Mouse (Mus musculus) midbrain, embryonic 13.5 days (tissue): ENCODE data around the gene Plpp2. TPM values are rescaled to one million over a fixed set of nuclear protein-coding genes. Genes with fewer than 3 reads are reported as not detected.

Source experiments
- ATAC-seq: fragments of 200-750 bp; cut with Nextera tagmentation; 2 replicates; pipeline ENCODE4 v1.8.0; 2017; ENCODE audit warnings: mild to moderate bottlenecking, moderate TSS enrichment, moderate library complexity
- H3K27ac ChIP-seq: fragments of 300-500 bp; sonication (generic); 2 replicates; pipeline ENCODE4 v1.5.1; 2015; ENCODE audit warnings: inconsistent platforms, mild to moderate bottlenecking, moderate library complexity
- H3K27me3 ChIP-seq: fragments of 300-500 bp; sonication (generic); 2 replicates; pipeline ENCODE4 v1.6.1; 2015; ENCODE audit warnings: mild to moderate bottlenecking, inconsistent platforms
- H3K36me3 ChIP-seq: fragments of 300-500 bp; sonication (generic); 2 replicates; pipeline ENCODE4 v1.6.1; 2015; ENCODE audit warnings: mild to moderate bottlenecking, inconsistent platforms
- H3K4me1 ChIP-seq: fragments of 300-500 bp; sonication (generic); replicated peaks from 2 replicates; pipeline ENCODE4 v1.6.1; 2015; ENCODE audit warnings: inconsistent platforms
- H3K4me2 ChIP-seq: fragments of 300-500 bp; sonication (generic); replicated peaks from 2 replicates; pipeline ENCODE4 v1.6.1; 2015; ENCODE audit warnings: moderate library complexity, mild to moderate bottlenecking, inconsistent platforms
- H3K4me3 ChIP-seq: fragments of 300-500 bp; sonication (generic); replicated peaks from 2 replicates; pipeline ENCODE4 v1.5.1; 2015; ENCODE audit warnings: mild to moderate bottlenecking, inconsistent platforms
- H3K9ac ChIP-seq: fragments of 300-500 bp; sonication (generic); replicated peaks from 2 replicates; pipeline ENCODE4 v1.6.1; 2015; ENCODE audit warnings: mild to moderate bottlenecking, inconsistent platforms
- H3K9me3 ChIP-seq: fragments of 300-500 bp; sonication (generic); 2 replicates; pipeline ENCODE4 v1.6.1; 2016; ENCODE audit warnings: mild to moderate bottlenecking, inconsistent platforms
- WGBS: fragments of 180-500 bp; shearing (Covaris S2); methylation state at CpG from one replicate; pipeline ENCODE4 v1.1.7; 2015; 5-methylcytosine and 5-hydroxymethylcytosine counted together
- polyA plus RNA-seq: library from polyadenylated mRNA; unstranded; fragments of >200 nt; fragmentation: Nextera tagmentation; extraction: Ambion mirVana; gene quantifications from 2 replicates; pipeline ENCODE4 v1.2.1, GENCODE M21; 2015

Gene Plpp2
- polyA plus RNA-seq: 9.5 and 10.5 TPM in 2 replicates

DNA sequence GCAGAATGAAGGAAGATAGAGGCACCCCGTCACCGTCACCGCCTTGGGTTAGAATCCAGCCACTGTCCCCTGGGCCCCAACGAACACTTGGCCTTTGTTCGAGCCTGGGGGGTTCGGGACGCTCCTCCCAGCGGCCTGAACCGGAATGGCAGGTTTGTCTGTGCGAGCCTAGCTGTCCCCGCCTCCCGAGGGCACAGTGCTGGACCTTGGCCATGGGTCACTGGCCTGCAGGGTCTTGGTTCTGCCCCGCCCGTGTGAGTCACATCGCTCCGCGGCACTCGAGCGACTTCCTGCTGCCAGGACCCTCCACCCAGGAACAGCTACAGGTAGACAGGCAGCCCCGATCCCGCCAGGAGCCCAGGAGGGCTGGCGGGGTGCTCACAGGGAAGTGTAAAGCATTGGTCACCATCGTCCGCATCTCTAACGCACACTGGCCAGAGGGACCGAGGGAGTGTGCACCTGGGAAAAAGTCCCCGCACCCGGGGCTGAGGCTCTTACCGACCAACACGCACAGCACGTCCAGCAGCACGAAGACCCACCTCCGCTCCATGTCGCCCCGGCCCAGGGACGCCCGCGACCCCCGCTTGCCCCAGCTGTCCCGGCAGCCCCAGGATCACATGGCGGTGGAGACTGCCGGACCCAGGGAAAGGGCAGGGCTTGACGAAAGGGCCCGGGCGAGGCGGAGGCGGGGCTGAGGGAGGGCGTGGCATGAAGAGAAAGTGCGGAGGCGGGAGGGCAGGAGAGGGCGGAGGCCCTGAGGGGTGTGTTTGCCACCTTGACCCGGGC lies at the start of gene Plpp2:
Gene Plpp2 (minus strand): TSS at position 671 of the 786 bp plus-strand sequence.
- peaks cover 15% of the 10 kb centered on the region for H3K4me1 ChIP-seq
- peak within 1 kb of the TSS; percentile 70 for H3K9ac ChIP-seq
- H3K27ac ChIP-seq: no peak within 1 kb of the TSS
- ATAC-seq: peak; percentile 74
- no peaks in the 10 kb centered on the region for H3K9me3 ChIP-seq
- H3K4me2 ChIP-seq: peak within 1 kb of the TSS; percentile 93
- H3K27me3 ChIP-seq: peaks cover 12% of the 10 kb centered on the region
- under 1% methylated on average over 51 of the region's 52 CpGs for WGBS
- peaks cover 6% of the 10 kb centered on the region for H3K36me3 ChIP-seq
- peak within 1 kb of the TSS; percentile 59 for H3K4me3 ChIP-seq

DNA sequence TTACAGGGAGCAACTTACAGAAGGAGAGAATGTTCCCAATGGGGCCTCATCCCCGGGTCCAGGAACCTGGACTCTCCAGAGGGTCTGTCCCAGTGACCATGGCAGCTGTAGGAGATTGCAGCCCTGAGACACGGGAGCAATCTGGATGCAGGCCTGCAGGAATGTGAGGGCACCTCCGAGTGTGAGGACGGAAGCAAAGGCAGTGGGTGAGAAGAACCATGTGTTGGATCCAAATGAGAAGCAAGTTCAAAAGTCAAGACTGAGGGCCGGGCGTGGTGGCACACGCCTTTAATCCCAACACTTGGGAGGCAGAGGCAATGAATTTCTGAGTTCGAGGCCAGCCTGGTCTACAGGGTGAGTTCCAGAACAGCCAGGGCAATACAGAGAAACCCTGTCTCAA lies 47.9 kb upstream of the Plpp2 start:
- Histone ChIP-seq H3K27ac (no peak overlapping the region), H3K4me2 (no peak overlapping the region), H3K4me3 (no peak overlapping the region), H3K27me3 (no peaks in the 10 kb centered on the region), H3K36me3 (no peaks in the 10 kb centered on the region), H3K9ac (no peak overlapping the region), H3K9me3 (0 out of 2 replicates have a peak, but pooled peaks cover 3% of the 10 kb centered on the region), H3K4me1 (no peaks in the 10 kb centered on the region)
- no peak for ATAC-seq
- 89% methylated on average over 8 of the region's 8 CpGs for WGBS

DNA sequence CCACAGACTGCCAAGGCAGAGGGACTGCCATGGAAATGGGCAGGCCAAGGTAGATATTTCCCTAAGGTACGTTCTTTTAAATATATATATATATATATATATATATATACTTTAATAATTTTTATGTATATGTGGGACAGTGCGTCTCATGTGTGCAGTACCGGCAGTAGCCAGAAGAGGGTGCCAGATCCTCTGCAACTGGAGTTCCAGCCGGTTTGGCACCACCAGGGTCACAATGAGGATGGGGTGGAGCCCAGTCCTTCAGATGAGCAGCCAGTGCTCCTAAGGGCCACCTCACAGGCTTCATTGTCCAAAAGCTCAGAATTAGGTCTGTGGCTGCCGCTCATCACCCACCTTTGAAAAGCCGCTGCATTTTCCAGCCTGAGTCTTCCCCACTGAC lies 47.2 kb upstream of the Plpp2 start:
- Histone ChIP-seq H3K4me3 (no peak overlapping the region), H3K36me3 (no peaks in the 10 kb centered on the region), H3K27ac (no peak overlapping the region), H3K9ac (no peak overlapping the region), H3K27me3 (no peaks in the 10 kb centered on the region), H3K9me3 (0 out of 2 replicates have a peak, but pooled peaks cover 3% of the 10 kb centered on the region), H3K4me2 (no peak overlapping the region), H3K4me1 (no peaks in the 10 kb centered on the region)
- 45% methylated on average over 6 of the region's 6 CpGs for WGBS
- ATAC-seq: no peak

DNA sequence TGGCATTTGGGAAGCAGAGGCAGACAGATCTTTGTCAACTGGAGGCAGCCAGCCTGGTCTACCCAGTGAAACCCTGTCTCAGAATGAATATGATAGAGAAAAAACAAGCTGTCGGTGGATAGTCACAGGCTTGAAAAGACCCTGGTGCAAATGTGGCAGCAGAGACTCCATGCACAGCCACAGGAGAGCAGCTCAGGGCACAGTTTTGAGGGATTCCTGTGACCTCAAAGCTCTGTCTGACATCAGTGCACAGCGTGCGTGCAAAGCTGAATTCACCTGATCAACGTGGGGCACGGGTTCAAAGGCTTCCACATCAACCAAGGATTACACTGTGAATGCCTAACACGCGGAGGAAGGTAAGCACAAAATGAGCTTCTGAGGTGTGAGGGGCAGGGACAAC lies 46.8 kb upstream of the Plpp2 start:
- ATAC-seq: no peak
- H3K27ac ChIP-seq: no peak overlapping the region
- no peak overlapping the region for H3K4me2 ChIP-seq
- no peaks in the 10 kb centered on the region for H3K36me3 ChIP-seq
- WGBS: 68% methylated on average over 7 of the region's 7 CpGs
- H3K4me3 ChIP-seq: no peak overlapping the region
- no peaks in the 10 kb centered on the region for H3K4me1 ChIP-seq
- H3K9me3 ChIP-seq: 0 out of 2 replicates have a peak, but pooled peaks cover 3% of the 10 kb centered on the region
- H3K27me3 ChIP-seq: no peaks in the 10 kb centered on the region
- no peak overlapping the region for H3K9ac ChIP-seq

DNA sequence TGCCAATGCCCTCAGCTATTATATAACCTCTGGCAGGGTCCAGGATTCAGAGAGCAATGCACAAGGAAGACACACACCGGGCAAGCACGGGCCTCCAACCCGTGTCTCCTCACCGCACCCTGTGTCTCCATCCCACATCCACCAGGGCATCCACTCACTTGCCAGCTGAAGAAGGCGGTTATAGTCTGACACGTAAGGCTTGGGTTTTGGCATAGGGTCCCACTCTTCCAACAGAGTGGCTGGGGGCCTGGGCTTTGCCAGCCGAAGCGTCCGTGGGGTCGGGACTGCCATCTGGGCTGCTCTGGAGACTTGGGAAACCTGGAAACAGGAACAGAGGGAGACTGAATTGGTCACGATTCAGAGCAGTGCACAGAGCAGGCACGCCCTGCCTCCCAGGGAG lies 46.2 kb upstream of the Plpp2 start:
- no peak overlapping the region for H3K9ac ChIP-seq
- H3K27me3 ChIP-seq: no peaks in the 10 kb centered on the region
- H3K4me2 ChIP-seq: no peak overlapping the region
- no peak overlapping the region for H3K4me3 ChIP-seq
- H3K36me3 ChIP-seq: no peaks in the 10 kb centered on the region
- 82% methylated on average over 12 of the region's 12 CpGs for WGBS
- H3K27ac ChIP-seq: no peak overlapping the region
- 0 out of 2 replicates have a peak, but pooled peaks cover 3% of the 10 kb centered on the region for H3K9me3 ChIP-seq
- ATAC-seq: no peak
- no peaks in the 10 kb centered on the region for H3K4me1 ChIP-seq

DNA sequence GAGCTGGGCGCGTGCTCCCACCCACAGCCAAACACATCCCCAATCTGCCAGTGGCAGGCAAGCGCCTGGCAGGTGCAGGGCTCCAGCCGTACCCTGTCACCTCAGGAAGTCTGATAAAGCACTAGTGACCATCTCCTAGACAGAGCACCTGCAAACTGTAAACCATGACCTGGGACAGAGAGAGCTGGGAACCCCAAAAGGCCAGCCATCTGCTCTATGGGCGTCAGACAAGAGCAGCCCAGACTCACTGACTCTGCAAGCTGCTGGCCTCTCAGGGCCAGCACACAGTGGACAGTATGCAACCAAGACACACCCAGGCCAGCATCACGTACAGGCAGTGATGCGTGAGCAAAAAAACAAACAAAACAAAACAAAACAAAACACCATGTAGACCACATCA lies 45.3 kb upstream of the Plpp2 start:
- no peak overlapping the region for H3K4me3 ChIP-seq
- H3K4me1 ChIP-seq: no peaks in the 10 kb centered on the region
- no peak overlapping the region for H3K9ac ChIP-seq
- WGBS: 82% methylated on average over 7 of the region's 7 CpGs
- 0 out of 2 replicates have a peak, but pooled peaks cover 3% of the 10 kb centered on the region for H3K9me3 ChIP-seq
- H3K27ac ChIP-seq: no peak overlapping the region
- no peaks in the 10 kb centered on the region for H3K27me3 ChIP-seq
- ATAC-seq: 0 out of 2 replicates have a peak, but pooled peaks have one; percentile 24
- no peaks in the 10 kb centered on the region for H3K36me3 ChIP-seq
- no peak overlapping the region for H3K4me2 ChIP-seq

DNA sequence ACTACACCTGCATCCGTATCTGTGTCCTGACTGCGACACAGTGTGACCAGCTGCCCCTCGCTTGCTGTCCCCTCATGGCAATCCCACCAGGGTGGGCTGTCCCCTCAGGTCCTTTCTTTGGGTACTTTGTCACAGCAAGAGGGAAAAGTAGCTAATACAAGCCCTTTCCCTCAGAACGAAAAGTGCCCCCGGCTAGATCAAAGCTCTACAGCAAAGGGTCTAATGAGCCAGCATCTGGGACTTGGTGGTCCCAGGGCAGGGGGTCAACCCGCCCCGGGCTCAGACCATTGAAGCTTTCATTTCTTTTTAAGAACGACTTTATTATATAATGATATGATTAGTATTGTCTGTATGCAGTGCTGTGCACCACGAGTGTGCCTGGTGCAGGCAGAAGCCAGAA lies 44.7 kb upstream of the Plpp2 start:
- H3K27ac ChIP-seq: no peak overlapping the region
- no peaks in the 10 kb centered on the region for H3K27me3 ChIP-seq
- no peak overlapping the region for H3K4me3 ChIP-seq
- 50% methylated on average over 9 of the region's 9 CpGs for WGBS
- H3K4me1 ChIP-seq: no peaks in the 10 kb centered on the region
- no peak overlapping the region for H3K4me2 ChIP-seq
- H3K9me3 ChIP-seq: 0 out of 2 replicates have a peak, but pooled peaks cover 3% of the 10 kb centered on the region
- 0 out of 2 replicates have a peak, but pooled peaks have one; percentile 34 for ATAC-seq
- H3K9ac ChIP-seq: no peak overlapping the region
- H3K36me3 ChIP-seq: no peaks in the 10 kb centered on the region

DNA sequence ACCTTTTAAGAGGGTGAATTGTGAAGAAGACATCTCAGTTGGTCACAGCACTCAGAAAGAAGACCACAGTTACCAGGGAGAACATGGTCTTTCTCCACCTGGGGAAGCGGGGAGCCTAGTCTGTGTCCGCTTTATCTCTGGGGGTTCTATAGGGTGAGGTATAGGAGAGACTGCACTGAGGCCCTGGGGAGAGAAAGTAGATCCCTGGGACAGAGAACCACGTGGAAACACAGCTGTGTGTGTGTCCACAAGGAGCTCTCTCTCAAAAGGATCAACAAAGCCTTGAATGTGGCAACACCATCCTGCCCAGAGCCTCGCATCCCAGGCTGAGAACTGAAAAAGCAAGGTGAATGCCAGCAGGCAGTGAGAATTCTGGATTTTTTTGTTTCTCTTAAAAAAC lies 43.8 kb upstream of the Plpp2 start:
- H3K4me3 ChIP-seq: no peak overlapping the region
- no peaks in the 10 kb centered on the region for H3K4me1 ChIP-seq
- no peak for ATAC-seq
- no peaks in the 10 kb centered on the region for H3K36me3 ChIP-seq
- H3K9me3 ChIP-seq: 0 out of 2 replicates have a peak, but pooled peaks cover 3% of the 10 kb centered on the region
- 74% methylated on average over 4 of the region's 4 CpGs for WGBS
- H3K4me2 ChIP-seq: no peak overlapping the region
- no peak overlapping the region for H3K27ac ChIP-seq
- H3K27me3 ChIP-seq: no peaks in the 10 kb centered on the region
- no peak overlapping the region for H3K9ac ChIP-seq

DNA sequence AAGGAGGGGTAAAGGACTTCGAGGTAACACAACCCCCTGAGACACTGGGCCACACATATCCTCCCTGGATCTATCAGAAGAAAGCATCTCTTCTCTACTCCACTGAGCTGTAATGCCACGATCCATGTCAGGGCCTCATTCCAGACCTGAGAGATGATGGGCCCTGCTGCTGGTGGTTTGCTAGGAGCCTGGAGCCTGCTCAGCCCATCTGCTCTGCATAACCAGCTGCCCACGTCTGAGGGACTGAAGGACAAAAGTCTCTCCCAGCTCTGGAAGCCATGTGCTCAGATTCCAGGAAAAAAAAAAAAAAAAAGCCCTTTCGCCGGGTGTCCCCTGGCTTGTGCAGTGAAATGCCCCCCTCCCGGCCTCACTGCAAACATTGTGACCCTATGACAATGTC lies 42.2 kb upstream of the Plpp2 start:
- Histone ChIP-seq H3K9ac (no peak overlapping the region), H3K4me1 (no peaks in the 10 kb centered on the region), H3K27me3 (no peaks in the 10 kb centered on the region), H3K9me3 (no peaks in the 10 kb centered on the region), H3K4me2 (no peak overlapping the region), H3K4me3 (no peak overlapping the region), H3K27ac (no peak overlapping the region), H3K36me3 (no peaks in the 10 kb centered on the region)
- no peak for ATAC-seq
- 78% methylated on average over 6 of the region's 6 CpGs for WGBS

DNA sequence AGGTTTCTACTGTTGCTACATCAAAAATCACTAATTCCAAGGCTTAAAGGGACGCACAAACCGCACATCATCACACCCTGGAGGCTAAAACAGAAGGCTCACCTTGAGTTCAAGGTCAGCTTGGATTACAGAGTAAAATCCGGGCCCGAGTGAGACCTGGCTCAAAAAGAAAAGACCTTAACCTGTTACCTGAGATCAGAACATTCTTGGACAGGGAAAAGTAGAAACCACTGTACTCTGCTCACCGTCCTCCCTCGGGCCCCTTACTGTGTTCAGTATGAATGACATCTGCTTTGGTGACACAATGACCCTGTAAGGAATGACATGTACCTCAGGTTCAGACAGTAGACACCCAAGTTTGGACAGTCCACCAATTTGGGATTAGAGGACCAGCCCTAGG lies 41.2 kb upstream of the Plpp2 start:
- no peak for ATAC-seq
- Histone ChIP-seq H3K27me3 (no peaks in the 10 kb centered on the region), H3K9me3 (no peaks in the 10 kb centered on the region), H3K27ac (no peak overlapping the region), H3K4me2 (no peak overlapping the region), H3K4me3 (no peak overlapping the region), H3K9ac (no peak overlapping the region), H3K36me3 (no peaks in the 10 kb centered on the region), H3K4me1 (no peaks in the 10 kb centered on the region)
- WGBS: 94% methylated on average over 6 of the region's 6 CpGs

DNA sequence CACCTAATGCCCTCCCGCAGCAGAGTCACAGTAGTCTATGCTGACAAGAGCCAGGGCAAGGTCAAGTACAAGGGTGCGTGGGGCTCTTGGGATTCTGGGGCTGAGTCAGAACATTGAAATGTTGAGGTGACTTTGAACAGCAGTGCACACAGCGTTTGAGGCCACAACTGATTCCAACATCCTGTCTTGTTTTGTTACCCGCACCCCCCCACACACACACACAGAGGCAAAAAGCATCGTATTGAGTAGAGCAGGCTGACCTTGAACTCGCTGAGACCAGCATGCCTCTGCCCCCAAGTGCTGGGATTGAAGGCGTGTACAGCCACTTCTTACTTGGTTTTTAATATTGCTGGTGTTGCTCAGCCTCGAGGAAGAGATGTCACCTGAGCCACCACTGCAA lies 40.8 kb upstream of the Plpp2 start:
- Histone ChIP-seq H3K9me3 (no peaks in the 10 kb centered on the region), H3K4me2 (no peak overlapping the region), H3K9ac (no peak overlapping the region), H3K36me3 (no peaks in the 10 kb centered on the region), H3K4me3 (no peak overlapping the region), H3K27ac (no peak overlapping the region), H3K27me3 (no peaks in the 10 kb centered on the region), H3K4me1 (no peaks in the 10 kb centered on the region)
- WGBS: 90% methylated on average over 8 of the region's 8 CpGs
- ATAC-seq: no peak

DNA sequence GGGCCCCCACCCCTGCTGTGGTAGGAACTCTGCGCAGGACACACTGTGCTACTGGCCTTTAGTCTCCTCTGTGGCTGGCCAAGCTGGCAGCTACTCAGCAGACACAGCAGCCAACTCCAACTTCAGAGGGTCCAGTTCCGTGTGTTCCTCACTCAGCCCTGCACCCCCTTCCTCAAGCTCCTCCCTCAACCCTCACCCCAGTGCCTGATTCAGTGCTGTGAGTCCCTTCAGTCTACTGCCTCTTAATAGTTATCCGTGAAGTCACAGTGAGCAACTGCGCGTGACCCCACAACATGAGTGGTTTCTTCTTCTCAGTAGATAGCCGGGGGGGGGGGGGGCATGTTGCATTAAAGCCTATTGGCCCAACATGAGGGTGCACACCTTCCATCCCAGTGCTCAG lies 40.0 kb upstream of the Plpp2 start:
- Histone ChIP-seq H3K27ac (no peak overlapping the region), H3K9ac (no peak overlapping the region), H3K27me3 (no peaks in the 10 kb centered on the region), H3K9me3 (no peaks in the 10 kb centered on the region), H3K4me2 (no peak overlapping the region), H3K36me3 (no peaks in the 10 kb centered on the region), H3K4me3 (no peak overlapping the region), H3K4me1 (no peaks in the 10 kb centered on the region)
- ATAC-seq: no peak
- 90% methylated on average over 6 of the region's 6 CpGs for WGBS
